Mouse (Mus musculus): ENCODE measurements around the gene Ksr1.

Ksr1 gene

GRCm38 (mm10) chr11:79064311-79064710 is 81.9 kb downstream of the Ksr1 start:
- no peak for DNase-seq

GRCm38 (mm10) chr11:79063616-79064015 is 82.6 kb downstream of the Ksr1 start:
- no peak for DNase-seq

- DNase-seq, result no peak
These were observed 83.3 kb downstream of the Ksr1 start for GRCm38 (mm10) chr11:79062897-79063296.

- no peak for DNase-seq
These were observed 84.4 kb downstream of the Ksr1 start for GRCm38 (mm10) chr11:79061839-79062238.

- DNase-seq, result no peak
These were observed 86.4 kb downstream of the Ksr1 start for GRCm38 (mm10) chr11:79059850-79060249.

GRCm38 (mm10) chr11:79059062-79059461 is 87.1 kb downstream of the Ksr1 start:
- DNase-seq, result no peak

GRCm38 (mm10) chr11:79058610-79059009 is 87.6 kb downstream of the Ksr1 start:
- no peak for DNase-seq

- no peak for DNase-seq
These were observed 88.4 kb downstream of the Ksr1 start for GRCm38 (mm10) chr11:79057809-79058208.

- no peak for DNase-seq
These were observed 89.3 kb downstream of the Ksr1 start for GRCm38 (mm10) chr11:79056891-79057290.

- DNase-seq, result no peak
These were observed 90.2 kb downstream of the Ksr1 start for GRCm38 (mm10) chr11:79056027-79056426.

- no peak for DNase-seq
These were observed 91.0 kb downstream of the Ksr1 start for GRCm38 (mm10) chr11:79055161-79055560.

GRCm38 (mm10) chr11:79054161-79055152 is 91.8 kb downstream of the Ksr1 start:
- DNase-seq, result no peak

GRCm38 (mm10) chr11:79053437-79053836 is 92.8 kb downstream of the Ksr1 start:
- no peak for DNase-seq

GRCm38 (mm10) chr11:79052769-79053168 is 93.4 kb downstream of the Ksr1 start:
- DNase-seq, result no peak

- DNase-seq, result no peak
These were observed 94.7 kb downstream of the Ksr1 start for GRCm38 (mm10) chr11:79051522-79051921.

GRCm38 (mm10) chr11:79050781-79051507 is 95.3 kb downstream of the Ksr1 start:
- DNase-seq, result no peak

GRCm38 (mm10) chr11:79048906-79049305 is 97.3 kb downstream of the Ksr1 start:
- DNase-seq, result no peak

GRCm38 (mm10) chr11:79047180-79047727 is 99.0 kb downstream of the Ksr1 start:
- DNase-seq, result no peak

GRCm38 (mm10) chr11:79046561-79047155 is 99.5 kb downstream of the Ksr1 start:
- DNase-seq, result no peak

GRCm38 (mm10) chr11:79045231-79045630 is 101.0 kb downstream of the Ksr1 start:
- no peak for DNase-seq

GRCm38 (mm10) chr11:79044798-79045197 is 101.4 kb downstream of the Ksr1 start:
- DNase-seq, result no peak

GRCm38 (mm10) chr11:79041908-79042430 is 104.2 kb downstream of the Ksr1 start:
- DNase-seq, result no peak

GRCm38 (mm10) chr11:79039488-79039887 is 106.7 kb downstream of the Ksr1 start:
- peak; percentile 13 for DNase-seq
